Mouse (Mus musculus): ENCODE results near the gene Llgl2.

GRCm38 (mm10) chr11:115812533-115813420 is 11.1 kb upstream of the Llgl2 start:
- no peak for TF ChIP-seq CTCF (IDR thresholded peaks at IDR 0.05; ENCODE audit: low read depth, low read length)
- TF ChIP-seq POLR2A (IDR thresholded peaks at IDR 0.05; ENCODE audit: extremely low read depth, insufficient read depth, low read length) = no peak

Data from liver, adult 2 months (tissue).